Mouse (Mus musculus): Measurements from ENCODE around the gene Cacng8. TPM values are rescaled to one million over a fixed set of nuclear protein-coding genes. Genes with fewer than 3 reads are reported as not detected.
A peak's percentile ranks its signal among the peaks of the same experiment; 100 is the strongest.

The Cacng8 gene
- polyA plus RNA-seq, 1 experiment from 2014 or later, result 19.0 TPM

GRCm38 (mm10) chr7:3367569-3367968 lies 22.9 kb upstream of the Cacng8 start:
- H3K9me3 ChIP-seq, result no peaks in the 10 kb centered on the region
- 0 out of 2 replicates have a peak, but pooled peaks have one; percentile 37 for ATAC-seq (replicated peaks)
- no peak overlapping the region for H3K9ac ChIP-seq
- 14% methylated on average over 11 of the region's 11 CpGs for WGBS
- H3K4me2 ChIP-seq, result peak overlapping the region; percentile 26
- peaks cover 7% of the 10 kb centered on the region for H3K4me1 ChIP-seq
- 0 out of 2 replicates have a peak, but pooled peaks cover 10% of the 10 kb centered on the region for H3K36me3 ChIP-seq (replicated peaks)
- H3K27me3 ChIP-seq (replicated peaks), result peaks cover 3% of the 10 kb centered on the region; the same call in 1 of the 2 replicates
- no peak overlapping the region for H3K4me3 ChIP-seq
- no peak overlapping the region for H3K27ac ChIP-seq

GRCm38 (mm10) chr7:3368311-3368710 lies 22.2 kb upstream of the Cacng8 start:
- Histone ChIP-seq H3K4me3 (no peak overlapping the region), H3K27ac (no peak overlapping the region), H3K4me1 (peaks cover 7% of the 10 kb centered on the region), H3K36me3 (replicated peaks) (0 out of 2 replicates have a peak, but pooled peaks cover 10% of the 10 kb centered on the region), H3K27me3 (replicated peaks) (peaks cover 3% of the 10 kb centered on the region; the same call in 1 of the 2 replicates), H3K9ac (no peak overlapping the region), H3K9me3 (no peaks in the 10 kb centered on the region), H3K4me2 (no peak overlapping the region)
- WGBS, result 24% methylated on average over 12 of the region's 12 CpGs
- peak; percentile 21 for ATAC-seq (replicated peaks)

GRCm38 (mm10) chr7:3369189-3369588 lies 21.3 kb upstream of the Cacng8 start:
- 0 out of 2 replicates have a peak, but pooled peaks cover 10% of the 10 kb centered on the region for H3K36me3 ChIP-seq (replicated peaks)
- H3K4me3 ChIP-seq, result no peak overlapping the region
- H3K27me3 ChIP-seq (replicated peaks), result peaks cover 3% of the 10 kb centered on the region; the same call in 1 of the 2 replicates
- no peak for ATAC-seq (replicated peaks)
- no peak overlapping the region for H3K9ac ChIP-seq
- no peak overlapping the region for H3K4me2 ChIP-seq
- no peaks in the 10 kb centered on the region for H3K9me3 ChIP-seq
- peaks cover 7% of the 10 kb centered on the region for H3K4me1 ChIP-seq
- 78% methylated on average over 6 of the region's 6 CpGs for WGBS
- no peak overlapping the region for H3K27ac ChIP-seq

GRCm38 (mm10) chr7:3370407-3370806 lies 20.1 kb upstream of the Cacng8 start:
- peaks cover 3% of the 10 kb centered on the region; the same call in 1 of the 2 replicates for H3K27me3 ChIP-seq (replicated peaks)
- no peak overlapping the region for H3K4me2 ChIP-seq
- H3K4me3 ChIP-seq, result no peak overlapping the region
- no peak overlapping the region for H3K27ac ChIP-seq
- no peak for ATAC-seq (replicated peaks)
- no peak overlapping the region for H3K9ac ChIP-seq
- H3K4me1 ChIP-seq, result peaks cover 7% of the 10 kb centered on the region
- no peaks in the 10 kb centered on the region for H3K9me3 ChIP-seq
- 0 out of 2 replicates have a peak, but pooled peaks cover 6% of the 10 kb centered on the region for H3K36me3 ChIP-seq (replicated peaks)
- WGBS, result 65% methylated on average over 4 of the region's 4 CpGs

- no peaks in the 10 kb centered on the region for H3K27me3 ChIP-seq (replicated peaks)
- H3K27ac ChIP-seq, result no peak overlapping the region
- no peak for ATAC-seq (replicated peaks)
- H3K4me2 ChIP-seq, result no peak overlapping the region
- no peaks in the 10 kb centered on the region for H3K36me3 ChIP-seq (replicated peaks)
- peaks cover 4% of the 10 kb centered on the region for H3K4me1 ChIP-seq
- no peaks in the 10 kb centered on the region for H3K9me3 ChIP-seq
- H3K4me3 ChIP-seq, result no peak overlapping the region
- H3K9ac ChIP-seq, result no peak overlapping the region
- WGBS, result 61% methylated on average over 2 of the region's 2 CpGs
These were observed 18.1 kb upstream of the Cacng8 start for GRCm38 (mm10) chr7:3372376-3372775.

GRCm38 (mm10) chr7:3373754-3374153 lies 16.7 kb upstream of the Cacng8 start:
- 89% methylated on average over 8 of the region's 8 CpGs for WGBS

GRCm38 (mm10) chr7:3376831-3377230 lies 13.7 kb upstream of the Cacng8 start:
- H3K4me2 ChIP-seq, result no peak overlapping the region
- no peaks in the 10 kb centered on the region for H3K36me3 ChIP-seq (replicated peaks)
- H3K9ac ChIP-seq, result no peak overlapping the region
- no peaks in the 10 kb centered on the region for H3K4me1 ChIP-seq
- WGBS, result 53% methylated on average over 4 of the region's 4 CpGs
- ATAC-seq (replicated peaks), result no peak
- H3K27me3 ChIP-seq (replicated peaks), result no peaks in the 10 kb centered on the region
- H3K4me3 ChIP-seq, result no peak overlapping the region
- no peaks in the 10 kb centered on the region for H3K9me3 ChIP-seq
- no peak overlapping the region for H3K27ac ChIP-seq

More at GRCm38 (mm10) chr7:3373754-3374153, 16.7 kb upstream of the Cacng8 start:
- ATAC-seq (replicated peaks), result no peak
- Histone ChIP-seq H3K4me3 (no peak overlapping the region), H3K4me1 (no peaks in the 10 kb centered on the region), H3K27ac (no peak overlapping the region), H3K9ac (no peak overlapping the region), H3K36me3 (replicated peaks) (no peaks in the 10 kb centered on the region), H3K9me3 (no peaks in the 10 kb centered on the region), H3K27me3 (replicated peaks) (no peaks in the 10 kb centered on the region), H3K4me2 (no peak overlapping the region)

GRCm38 (mm10) chr7:3382123-3382522 lies 8.4 kb upstream of the Cacng8 start:
- H3K36me3 ChIP-seq (replicated peaks), result no peaks in the 10 kb centered on the region
- no peaks in the 10 kb centered on the region for H3K9me3 ChIP-seq
- WGBS, result 86% methylated on average over 9 of the region's 9 CpGs
- no peak overlapping the region for H3K27ac ChIP-seq
- no peak for ATAC-seq (replicated peaks)
- H3K4me2 ChIP-seq, result no peak overlapping the region
- H3K27me3 ChIP-seq (replicated peaks), result no peaks in the 10 kb centered on the region
- 0 out of 2 replicates have a peak, but pooled peaks cover 4% of the 10 kb centered on the region for H3K4me1 ChIP-seq
- no peak overlapping the region for H3K4me3 ChIP-seq
- no peak overlapping the region for H3K9ac ChIP-seq

GRCm38 (mm10) chr7:3384807-3385319 lies 5.6 kb upstream of the Cacng8 start:
- Histone ChIP-seq H3K4me2 (no peak overlapping the region), H3K27me3 (replicated peaks) (no peaks in the 10 kb centered on the region), H3K9ac (no peak overlapping the region), H3K27ac (no peak overlapping the region), H3K9me3 (no peaks in the 10 kb centered on the region), H3K4me3 (no peak overlapping the region), H3K36me3 (replicated peaks) (no peaks in the 10 kb centered on the region), H3K4me1 (peaks cover 22% of the 10 kb centered on the region)
- no peak for ATAC-seq (replicated peaks)
- WGBS, result 94% methylated on average over 5 of the region's 5 CpGs

GRCm38 (mm10) chr7:3386036-3386730 lies 4.3 kb upstream of the Cacng8 start:
- H3K27ac ChIP-seq, result no peak overlapping the region
- no peak overlapping the region for H3K9ac ChIP-seq
- WGBS, result 85% methylated on average over 6 of the region's 6 CpGs
- no peak overlapping the region for H3K4me2 ChIP-seq
- no peak for ATAC-seq (replicated peaks)
- no peaks in the 10 kb centered on the region for H3K27me3 ChIP-seq (replicated peaks)
- no peak overlapping the region for H3K4me3 ChIP-seq
- no peaks in the 10 kb centered on the region for H3K9me3 ChIP-seq
- H3K36me3 ChIP-seq (replicated peaks), result no peaks in the 10 kb centered on the region
- peaks cover 24% of the 10 kb centered on the region for H3K4me1 ChIP-seq

- H3K27ac ChIP-seq, result no peak overlapping the region
- H3K4me1 ChIP-seq, result peaks cover 39% of the 10 kb centered on the region
- no peak for ATAC-seq (replicated peaks)
- no peak overlapping the region for H3K4me2 ChIP-seq
- H3K36me3 ChIP-seq (replicated peaks), result no peaks in the 10 kb centered on the region
- no peak overlapping the region for H3K4me3 ChIP-seq
- no peak overlapping the region for H3K9ac ChIP-seq
- H3K27me3 ChIP-seq (replicated peaks), result no peaks in the 10 kb centered on the region
- H3K9me3 ChIP-seq, result no peaks in the 10 kb centered on the region
- 90% methylated on average over 18 of the region's 18 CpGs for WGBS
These were observed 2.7 kb upstream of the Cacng8 start for GRCm38 (mm10) chr7:3387761-3388160.

- no peaks in the 10 kb centered on the region for H3K9me3 ChIP-seq
- peak overlapping the region; percentile 72 for H3K4me2 ChIP-seq
- no peak overlapping the region for H3K9ac ChIP-seq
- WGBS, result 59% methylated on average over 6 of the region's 6 CpGs
- peaks cover 48% of the 10 kb centered on the region for H3K4me1 ChIP-seq
- H3K27ac ChIP-seq, result no peak overlapping the region
- peak overlapping the region; percentile 55; the same call in 1 of the 2 replicates for H3K4me3 ChIP-seq
- no peak for ATAC-seq (replicated peaks)
- no peaks in the 10 kb centered on the region for H3K27me3 ChIP-seq (replicated peaks)
- no peaks in the 10 kb centered on the region for H3K36me3 ChIP-seq (replicated peaks)
These were observed 1.6 kb upstream of the Cacng8 start for GRCm38 (mm10) chr7:3388885-3389284.
